Mouse (Mus musculus): Measurements from ENCODE around the gene Gm6710.
"Not testable (repeated sequence)": the region's sequence is repeated elsewhere in the genome, so short reads cannot be mapped to it uniquely, and the experiment has no call there.

The Gm6710 gene

GRCm38 (mm10) chr2:175869024-175869423 is at the start of gene Gm6710:
Gene Gm6710, plus strand, starts transcription at chr2:175869219.
- not testable (repeated sequence) for DNase-seq

Data from right cerebral cortex, postnatal 25 days (tissue).